Mouse (Mus musculus) small intestine, adult 2 months (tissue): Measurements from ENCODE around the gene Olfr1367.

Experiments used
- CTCF ChIP-seq: fragments of 200-500 bp; IDR thresholded peaks from 2 replicates; pipeline ENCODE4 v1.5.1; 2012; ENCODE audit warnings: low read depth, mild to moderate bottlenecking, control low read depth, inconsistent platforms, low read length, moderate library complexity, mixed read lengths; ENCODE audit not compliant: insufficient replicate concordance, insufficient read length; ENCODE audit errors: extremely low read depth
- POLR2A ChIP-seq: fragments of 200-500 bp; IDR thresholded peaks from 2 replicates; pipeline ENCODE4 v1.6.1; 2012; ENCODE audit warnings: low read depth, mild to moderate bottlenecking, control low read depth, inconsistent platforms, low read length, moderate library complexity

GRCm38 (mm10) chr13:21313903-21314302 is 32.8 kb upstream of the Olfr1367 start:
- no peak for TF ChIP-seq CTCF
- TF ChIP-seq POLR2A = no peak
